Mouse (Mus musculus): ENCODE results near the gene Atf5. TPM values are rescaled to one million over a fixed set of nuclear protein-coding genes. Genes with fewer than 3 reads are reported as not detected.

The Atf5 gene
- polyA plus RNA-seq, 1 experiment from 2014 or later: 7.3 TPM

DNA sequence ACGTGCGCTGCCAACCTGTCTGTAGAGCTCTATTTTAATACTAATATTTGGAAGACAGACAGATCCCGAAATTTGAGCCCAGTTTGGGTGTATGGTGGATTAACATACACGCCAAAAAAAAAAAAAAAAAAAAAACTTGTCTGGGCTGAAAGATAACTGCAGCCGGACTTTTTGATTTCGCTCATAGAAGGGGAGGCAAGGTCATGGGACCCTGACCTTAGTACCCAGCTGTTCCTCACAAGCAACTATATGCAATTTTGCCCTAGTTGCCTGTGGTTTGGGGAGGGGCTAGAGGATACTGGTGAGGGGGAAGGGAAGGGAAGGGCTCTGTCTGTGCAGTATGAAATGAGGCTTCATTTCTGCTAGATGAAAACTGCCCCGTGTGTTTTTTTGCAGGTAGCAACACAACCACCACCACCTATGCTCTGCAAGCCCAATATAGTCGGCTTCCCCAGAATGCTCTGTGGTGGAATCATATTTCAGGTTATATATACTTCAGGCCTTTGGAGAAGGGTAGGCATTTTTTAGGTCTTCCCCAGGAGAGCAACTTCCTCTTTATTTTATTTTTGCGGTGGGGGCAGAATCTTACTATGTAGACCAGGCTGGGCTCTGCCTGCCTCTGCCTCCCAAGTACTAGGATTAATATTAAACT lies 39.9 kb upstream of the Atf5 start:
- WGBS: 57% methylated on average over 9 of the region's 9 CpGs
- H3K9ac ChIP-seq (ENCODE audit: low read length): no peak overlapping the region; the same call in 1 of the 2 replicates

DNA sequence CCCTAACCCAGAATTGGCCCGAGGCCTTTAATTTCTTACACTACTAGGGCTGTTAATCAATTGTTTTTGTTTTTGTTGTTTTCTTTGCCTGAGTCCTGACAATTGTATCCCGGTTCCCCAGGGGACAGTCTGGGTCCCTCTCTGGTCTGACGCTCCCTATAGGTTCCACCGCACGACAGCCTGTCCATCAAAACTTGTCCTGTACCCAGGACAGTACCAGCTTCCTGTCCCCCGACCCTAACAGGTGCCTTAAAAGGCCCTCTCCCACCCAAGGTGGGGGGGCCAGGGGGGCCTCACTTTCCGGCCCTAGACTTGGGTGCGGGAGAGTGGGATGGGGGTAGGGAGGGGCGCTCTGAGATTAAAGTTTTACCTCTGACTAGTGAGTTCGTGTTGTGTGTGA lies 38.6 kb upstream of the Atf5 start:
- H3K27ac ChIP-seq (replicated peaks): peak overlapping the region; percentile 88
- peak overlapping the region; percentile 88 for H3K4me2 ChIP-seq (replicated peaks; ENCODE audit: low read depth)
- no peaks in the 10 kb centered on the region; the same call in 1 of the 2 replicates for H3K36me3 ChIP-seq (ENCODE audit: control insufficient read depth, insufficient read depth, low read length)
- H3K4me3 ChIP-seq (ENCODE audit: low read depth, low read length): peak overlapping the region; percentile 57
- H3K9me3 ChIP-seq (ENCODE audit: control insufficient read depth, low read length): no peaks in the 10 kb centered on the region
- WGBS: 34% methylated on average over 10 of the region's 10 CpGs
- 0 out of 2 replicates have a peak overlapping the region, but pooled peaks have one; percentile 72 for H3K9ac ChIP-seq (ENCODE audit: low read length)
- peak; percentile 67 for TF ChIP-seq EP300 (optimal IDR thresholded peaks at IDR 0.05)
- TF ChIP-seq CTCF (IDR thresholded peaks at IDR 0.05; ENCODE audit: low read depth): no peak
- ATAC-seq (ENCODE audit: low FRiP score, low TSS enrichment) (peak; percentile 3; the same call in 1 of the 2 replicates), DNase-seq (ENCODE audit: low spot score) (no peak)
- H3K27me3 ChIP-seq (ENCODE audit: control insufficient read depth, insufficient read depth, low read length): no peaks in the 10 kb centered on the region
- peaks cover 10% of the 10 kb centered on the region for H3K4me1 ChIP-seq (replicated peaks; ENCODE audit: control insufficient read depth, insufficient read depth)

More for the DNA sequence above, 39.9 kb upstream of the Atf5 start:
- peak overlapping the region; percentile 63 for H3K4me3 ChIP-seq (ENCODE audit: low read depth, low read length)
- H3K4me2 ChIP-seq (replicated peaks; ENCODE audit: low read depth): peak overlapping the region; percentile 92
- TF ChIP-seq CTCF (IDR thresholded peaks at IDR 0.05; ENCODE audit: low read depth): no peak
- no peak for TF ChIP-seq EP300 (optimal IDR thresholded peaks at IDR 0.05)
- DNase-seq (ENCODE audit: low spot score): no peak
- no peak for ATAC-seq (ENCODE audit: low FRiP score, low TSS enrichment)
- H3K27ac ChIP-seq (replicated peaks): peak overlapping the region; percentile 87
- peaks cover 2% of the 10 kb centered on the region; the same call in 1 of the 2 replicates for H3K4me1 ChIP-seq (replicated peaks; ENCODE audit: control insufficient read depth, insufficient read depth)
- H3K36me3 ChIP-seq (ENCODE audit: control insufficient read depth, insufficient read depth, low read length): no peaks in the 10 kb centered on the region; the same call in 1 of the 2 replicates
- H3K27me3 ChIP-seq (ENCODE audit: control insufficient read depth, insufficient read depth, low read length): no peaks in the 10 kb centered on the region
- H3K9me3 ChIP-seq (ENCODE audit: control insufficient read depth, low read length): no peaks in the 10 kb centered on the region

- Histone ChIP-seq H3K36me3 (ENCODE audit: control insufficient read depth, insufficient read depth, low read length) (no peaks in the 10 kb centered on the region; the same call in 1 of the 2 replicates), H3K9me3 (ENCODE audit: control insufficient read depth, low read length) (no peaks in the 10 kb centered on the region), H3K4me1 (replicated peaks; ENCODE audit: control insufficient read depth, insufficient read depth) (peaks cover 10% of the 10 kb centered on the region), H3K4me3 (ENCODE audit: low read depth, low read length) (peak overlapping the region; percentile 57), H3K27ac (replicated peaks) (peak overlapping the region; percentile 88), H3K4me2 (replicated peaks; ENCODE audit: low read depth) (peak overlapping the region; percentile 88), H3K27me3 (ENCODE audit: control insufficient read depth, insufficient read depth, low read length) (no peaks in the 10 kb centered on the region), H3K9ac (ENCODE audit: low read length) (peak overlapping the region; percentile 72)
- TF ChIP-seq EP300 (optimal IDR thresholded peaks at IDR 0.05): no peak
- TF ChIP-seq CTCF (IDR thresholded peaks at IDR 0.05; ENCODE audit: low read depth): 0 out of 2 replicates have a peak, but pooled peaks have one; percentile 1
- peak; percentile 95 for DNase-seq (ENCODE audit: low spot score)
- ATAC-seq (ENCODE audit: low FRiP score, low TSS enrichment): peak; percentile 82
- 1% methylated on average over 45 of the region's 45 CpGs for WGBS
Measured at GRCm38 (mm10) chr7:44854356-44855031, 38.0 kb upstream of the Atf5 start.

GRCm38 (mm10) chr7:44853596-44854355 lies 37.3 kb upstream of the Atf5 start:
- no peaks in the 10 kb centered on the region; the same call in 1 of the 2 replicates for H3K36me3 ChIP-seq (ENCODE audit: control insufficient read depth, insufficient read depth, low read length)
- TF ChIP-seq CTCF (IDR thresholded peaks at IDR 0.05; ENCODE audit: low read depth) (no peak), EP300 (optimal IDR thresholded peaks at IDR 0.05) (no peak)
- peak overlapping the region; percentile 72 for H3K9ac ChIP-seq (ENCODE audit: low read length)
- no peaks in the 10 kb centered on the region for H3K9me3 ChIP-seq (ENCODE audit: control insufficient read depth, low read length)
- DNase-seq (ENCODE audit: low spot score): no peak
- H3K27ac ChIP-seq (replicated peaks): peak overlapping the region; percentile 88
- H3K27me3 ChIP-seq (ENCODE audit: control insufficient read depth, insufficient read depth, low read length): no peaks in the 10 kb centered on the region
- H3K4me1 ChIP-seq (replicated peaks; ENCODE audit: control insufficient read depth, insufficient read depth): peaks cover 10% of the 10 kb centered on the region
- H3K4me3 ChIP-seq (ENCODE audit: low read depth, low read length): peak overlapping the region; percentile 57
- 27% methylated on average over 26 of the region's 26 CpGs for WGBS
- ATAC-seq (ENCODE audit: low FRiP score, low TSS enrichment): no peak
- peak overlapping the region; percentile 88 for H3K4me2 ChIP-seq (replicated peaks; ENCODE audit: low read depth)

- no peak overlapping the region for H3K4me3 ChIP-seq (ENCODE audit: low read depth, low read length)
- H3K36me3 ChIP-seq (ENCODE audit: control insufficient read depth, insufficient read depth, low read length): no peaks in the 10 kb centered on the region; the same call in 1 of the 2 replicates
- no peaks in the 10 kb centered on the region for H3K27me3 ChIP-seq (ENCODE audit: control insufficient read depth, insufficient read depth, low read length)
- no peak overlapping the region for H3K27ac ChIP-seq (replicated peaks)
- no peak for ATAC-seq (ENCODE audit: low FRiP score, low TSS enrichment)
- DNase-seq (ENCODE audit: low spot score): no peak
- WGBS: 94% methylated on average over 2 of the region's 2 CpGs
- H3K4me2 ChIP-seq (replicated peaks; ENCODE audit: low read depth): 0 out of 2 replicates have a peak overlapping the region, but pooled peaks have one; percentile 88
- no peak overlapping the region for H3K9ac ChIP-seq (ENCODE audit: low read length)
- peaks cover 10% of the 10 kb centered on the region for H3K4me1 ChIP-seq (replicated peaks; ENCODE audit: control insufficient read depth, insufficient read depth)
- H3K9me3 ChIP-seq (ENCODE audit: control insufficient read depth, low read length): no peaks in the 10 kb centered on the region
- TF ChIP-seq EP300 (optimal IDR thresholded peaks at IDR 0.05) (no peak), CTCF (IDR thresholded peaks at IDR 0.05; ENCODE audit: low read depth) (no peak)
Measured at GRCm38 (mm10) chr7:44853065-44853464, 36.6 kb upstream of the Atf5 start.

Measured in stomach, postnatal 0 days (tissue).